Mouse (Mus musculus) embryonic facial prominence, embryonic 11.5 days (tissue): Measurements from ENCODE around the gene Gm49369. TPM values are rescaled to one million over a fixed set of nuclear protein-coding genes. Genes with fewer than 3 reads are reported as not detected.

Experiments used
- ATAC-seq: fragments of 200-750 bp; cut with Nextera tagmentation; replicated peaks from 2 replicates; pipeline ENCODE4 v1.8.0; 2017; ENCODE audit warnings: low read depth; ENCODE audit not compliant: insufficient number of reproducible peaks, low FRiP score, low TSS enrichment
- DNase-seq: peaks from one replicate; pipeline ENCODE4 v3.0.0-alpha.2; 2015; ENCODE audit warnings: low spot score
- H3K27ac ChIP-seq: fragments of 300-500 bp; sonication (generic); replicated peaks from 2 replicates; pipeline ENCODE4 v1.5.1; 2014; ENCODE audit warnings: mild to moderate bottlenecking, low read depth, low read length, control low read depth
- H3K27me3 ChIP-seq: fragments of 300-500 bp; sonication (generic); 2 replicates; pipeline ENCODE4 v1.6.1; 2014; ENCODE audit warnings: mild to moderate bottlenecking, low read length, moderate library complexity, mixed read lengths; ENCODE audit not compliant: control insufficient read depth, insufficient read depth
- H3K36me3 ChIP-seq: fragments of 300-500 bp; sonication (generic); replicated peaks from 2 replicates; pipeline ENCODE4 v1.6.1; 2014; ENCODE audit warnings: low read depth, mild to moderate bottlenecking, low read length, moderate library complexity, mixed read lengths; ENCODE audit not compliant: control insufficient read depth, insufficient read depth
- H3K4me1 ChIP-seq: fragments of 300-500 bp; sonication (generic); 2 replicates; pipeline ENCODE4 v1.6.1; 2014; ENCODE audit warnings: low read length, mixed read lengths; ENCODE audit not compliant: control insufficient read depth, insufficient read depth
- H3K4me2 ChIP-seq: fragments of 300-500 bp; sonication (generic); 2 replicates; pipeline ENCODE4 v1.6.1; 2014; ENCODE audit warnings: low read depth, mild to moderate bottlenecking, control low read depth, low read length, moderate library complexity
- H3K4me3 ChIP-seq: fragments of 300-500 bp; sonication (generic); 2 replicates; pipeline ENCODE4 v1.5.1; 2014; ENCODE audit warnings: low read depth, low read length, control low read depth
- H3K9ac ChIP-seq: fragments of 300-500 bp; sonication (generic); replicated peaks from 2 replicates; pipeline ENCODE4 v1.6.1; 2014; ENCODE audit warnings: mild to moderate bottlenecking, control low read depth, low read length
- H3K9me3 ChIP-seq: fragments of 300-500 bp; sonication (generic); replicated peaks from 2 replicates; pipeline ENCODE4 v1.6.1; 2016; ENCODE audit warnings: mild to moderate bottlenecking, low read length, inconsistent platforms, mixed read lengths; ENCODE audit not compliant: control insufficient read depth
- WGBS: fragments of 180-500 bp; shearing (Covaris S2); extraction: QIAGEN DNeasy Blood & Tissue Kit; methylation state at CpG from one replicate; pipeline ENCODE4 v1.1.7; 2014; 5-methylcytosine and 5-hydroxymethylcytosine counted together
- polyA plus RNA-seq: library from polyadenylated mRNA; unstranded; fragments of >200 nt; fragmentation: Nextera tagmentation; extraction: Ambion mirVana; gene quantifications from 2 replicates; pipeline ENCODE4 v1.2.1, GENCODE M21; 2014

Gene Gm49369
- polyA plus RNA-seq, 1 experiment from 2014 or later = not detected

- H3K27me3 ChIP-seq = no peaks in the 10 kb centered on the region
- no peak for DNase-seq
- ATAC-seq = no peak
- WGBS = 62% methylated on average over 6 of the region's 6 CpGs
- H3K9me3 ChIP-seq = no peaks in the 10 kb centered on the region
- H3K9ac ChIP-seq = peak overlapping the region; percentile 83
- peaks cover 5% of the 10 kb centered on the region for H3K36me3 ChIP-seq
- no peak overlapping the region for H3K27ac ChIP-seq
- H3K4me2 ChIP-seq = peak overlapping the region; percentile 85
- peak overlapping the region; percentile 84 for H3K4me3 ChIP-seq
- H3K4me1 ChIP-seq = peaks cover 3% of the 10 kb centered on the region; the same call in 1 of the 2 replicates
Measured at GRCm38 (mm10) chr7:142386621-142387201, 4.2 kb upstream of the Gm49369 start.

GRCm38 (mm10) chr7:142385742-142386403 is 3.4 kb upstream of the Gm49369 start:
- ATAC-seq = no peak
- Histone ChIP-seq H3K36me3 (peaks cover 5% of the 10 kb centered on the region), H3K4me1 (peaks cover 3% of the 10 kb centered on the region; the same call in 1 of the 2 replicates), H3K4me2 (peak overlapping the region; percentile 16; the same call in 1 of the 2 replicates), H3K9ac (no peak overlapping the region), H3K27me3 (no peaks in the 10 kb centered on the region), H3K9me3 (no peaks in the 10 kb centered on the region), H3K27ac (no peak overlapping the region), H3K4me3 (no peak overlapping the region)
- no peak for DNase-seq
- 90% methylated on average over 3 of the region's 3 CpGs for WGBS

GRCm38 (mm10) chr7:142384306-142384705 is 1.8 kb upstream of the Gm49369 start:
- peaks cover 10% of the 10 kb centered on the region for H3K36me3 ChIP-seq
- WGBS = 84% methylated on average over 10 of the region's 10 CpGs
- no peaks in the 10 kb centered on the region for H3K9me3 ChIP-seq
- H3K27me3 ChIP-seq = no peaks in the 10 kb centered on the region
- peaks cover 3% of the 10 kb centered on the region; the same call in 1 of the 2 replicates for H3K4me1 ChIP-seq
- H3K4me2 ChIP-seq = no peak overlapping the region
- H3K9ac ChIP-seq = no peak overlapping the region
- ATAC-seq (no peak), DNase-seq (no peak)
- H3K27ac ChIP-seq = no peak overlapping the region
- H3K4me3 ChIP-seq = no peak overlapping the region

- Histone ChIP-seq H3K9me3 (no peaks in the 10 kb centered on the region), H3K4me1 (no peaks in the 10 kb centered on the region), H3K4me2 (no peak overlapping the region), H3K36me3 (peaks cover 10% of the 10 kb centered on the region), H3K4me3 (no peak overlapping the region), H3K27ac (no peak overlapping the region), H3K9ac (no peak overlapping the region), H3K27me3 (no peaks in the 10 kb centered on the region)
- ATAC-seq = no peak
- DNase-seq = no peak
- 87% methylated on average over 4 of the region's 4 CpGs for WGBS
Measured at GRCm38 (mm10) chr7:142381175-142381574, 1.3 kb downstream of the Gm49369 start.

- H3K4me1 ChIP-seq = no peaks in the 10 kb centered on the region
- peaks cover 10% of the 10 kb centered on the region for H3K36me3 ChIP-seq
- no peak overlapping the region for H3K27ac ChIP-seq
- H3K9ac ChIP-seq = no peak overlapping the region
- H3K27me3 ChIP-seq = no peaks in the 10 kb centered on the region
- DNase-seq (no peak), ATAC-seq (no peak)
- no peaks in the 10 kb centered on the region for H3K9me3 ChIP-seq
- WGBS = 87% methylated on average over 6 of the region's 6 CpGs
- H3K4me2 ChIP-seq = no peak overlapping the region
- no peak overlapping the region for H3K4me3 ChIP-seq
Measured at GRCm38 (mm10) chr7:142379186-142379585, 3.3 kb downstream of the Gm49369 start.

GRCm38 (mm10) chr7:142377233-142377925 is 5.1 kb downstream of the Gm49369 start:
- H3K27me3 ChIP-seq = peaks cover 4% of the 10 kb centered on the region
- H3K4me2 ChIP-seq = no peak overlapping the region
- no peaks in the 10 kb centered on the region; the same call in 1 of the 2 replicates for H3K4me1 ChIP-seq
- DNase-seq (no peak), ATAC-seq (no peak)
- no peaks in the 10 kb centered on the region for H3K9me3 ChIP-seq
- H3K36me3 ChIP-seq = peaks cover 7% of the 10 kb centered on the region
- no peak overlapping the region for H3K4me3 ChIP-seq
- WGBS = 93% methylated on average over 14 of the region's 14 CpGs
- H3K27ac ChIP-seq = no peak overlapping the region
- H3K9ac ChIP-seq = no peak overlapping the region

- Histone ChIP-seq H3K4me3 (no peak overlapping the region), H3K4me2 (no peak overlapping the region), H3K27me3 (peaks cover 17% of the 10 kb centered on the region), H3K36me3 (peaks cover 5% of the 10 kb centered on the region; the same call in 1 of the 2 replicates), H3K9me3 (no peaks in the 10 kb centered on the region), H3K27ac (no peak overlapping the region), H3K9ac (no peak overlapping the region), H3K4me1 (no peaks in the 10 kb centered on the region; the same call in 1 of the 2 replicates)
- 93% methylated on average over 4 of the region's 4 CpGs for WGBS
- no peak for ATAC-seq
- DNase-seq = no peak
Measured at GRCm38 (mm10) chr7:142376096-142376495, 6.4 kb downstream of the Gm49369 start.

GRCm38 (mm10) chr7:142375261-142375724 is 7.2 kb downstream of the Gm49369 start:
- peaks cover 3% of the 10 kb centered on the region; the same call in 1 of the 2 replicates for H3K36me3 ChIP-seq
- H3K4me3 ChIP-seq = no peak overlapping the region
- H3K4me2 ChIP-seq = no peak overlapping the region
- H3K27ac ChIP-seq = no peak overlapping the region
- H3K4me1 ChIP-seq = no peaks in the 10 kb centered on the region; the same call in 1 of the 2 replicates
- WGBS = 72% methylated on average over 6 of the region's 6 CpGs
- peaks cover 22% of the 10 kb centered on the region for H3K27me3 ChIP-seq
- DNase-seq (no peak), ATAC-seq (no peak)
- H3K9me3 ChIP-seq = no peaks in the 10 kb centered on the region
- H3K9ac ChIP-seq = no peak overlapping the region
